Mouse (Mus musculus) limb, embryonic 14.5 days (tissue): ENCODE data around the gene Prrt4. TPM values are rescaled to one million over a fixed set of nuclear protein-coding genes. Genes with fewer than 3 reads are reported as not detected.

ENCODE experiments used
- ATAC-seq: fragments of 200-750 bp; cut with Nextera tagmentation; 2 replicates; pipeline ENCODE4 v1.8.0; 2017; ENCODE audit warnings: low read depth, moderate number of reproducible peaks, moderate TSS enrichment; ENCODE audit not compliant: low FRiP score
- DNase-seq: peaks from one replicate; pipeline ENCODE4 v3.0.0-alpha.2; 2015; ENCODE audit warnings: low spot score
- H3K27ac ChIP-seq: fragments of 300-500 bp; sonication (generic); replicated peaks from 2 replicates; pipeline ENCODE4 v1.5.1; 2014; ENCODE audit warnings: low read depth, mild to moderate bottlenecking, low read length, moderate library complexity, mixed read lengths
- H3K27me3 ChIP-seq: fragments of 300-500 bp; sonication (generic); 2 replicates; pipeline ENCODE4 v1.6.1; 2014; ENCODE audit warnings: low read length, mixed read lengths; ENCODE audit not compliant: control insufficient read depth, insufficient read depth
- H3K36me3 ChIP-seq: fragments of 300-500 bp; sonication (generic); 2 replicates; pipeline ENCODE4 v1.6.1; 2014; ENCODE audit warnings: mild to moderate bottlenecking, low read length, moderate library complexity, mixed read lengths; ENCODE audit not compliant: control insufficient read depth, insufficient read depth
- H3K4me1 ChIP-seq: fragments of 300-500 bp; sonication (generic); 2 replicates; pipeline ENCODE4 v1.6.1; 2014; ENCODE audit warnings: antibody characterized with exemption, low read length, mixed read lengths; ENCODE audit not compliant: control insufficient read depth, insufficient read depth
- H3K4me2 ChIP-seq: fragments of 300-500 bp; sonication (generic); replicated peaks from 2 replicates; pipeline ENCODE4 v1.6.1; 2014; ENCODE audit warnings: low read depth, mild to moderate bottlenecking, low read length, moderate library complexity; ENCODE audit not compliant: severe bottlenecking
- H3K4me3 ChIP-seq: fragments of 300-500 bp; sonication (generic); replicated peaks from 2 replicates; pipeline ENCODE4 v1.5.1; 2014; ENCODE audit warnings: low read length
- H3K9ac ChIP-seq: fragments of 300-500 bp; sonication (generic); 2 replicates; pipeline ENCODE4 v1.6.1; 2014; ENCODE audit warnings: mild to moderate bottlenecking, low read depth, low read length, moderate library complexity; ENCODE audit not compliant: severe bottlenecking
- H3K9me3 ChIP-seq: fragments of 300-500 bp; sonication (generic); 2 replicates; pipeline ENCODE4 v1.6.1; 2016; ENCODE audit warnings: low read length; ENCODE audit not compliant: control insufficient read depth
- POLR2A ChIP-seq: fragments of 200-500 bp; IDR thresholded peaks from 2 replicates; pipeline ENCODE4 v1.8.0; 2012; ENCODE audit warnings: inconsistent platforms, mild to moderate bottlenecking, moderate library complexity, borderline replicate concordance; ENCODE audit not compliant: insufficient read depth, insufficient read length; ENCODE audit errors: extremely low read depth
- WGBS: fragments of 180-500 bp; shearing (Covaris S2); extraction: QIAGEN DNeasy Blood & Tissue Kit; methylation state at CpG from one replicate; pipeline ENCODE4 v1.1.7; 2014; 5-methylcytosine and 5-hydroxymethylcytosine counted together
- polyA plus RNA-seq, 2 experiments: library from polyadenylated mRNA; depleted of rRNA in 1 of 2; stranded (reverse) in 1 of 2; unstranded in 1 of 2; fragments of >200 nt; fragmentation: Nextera tagmentation in 1 of 2; extraction: Ambion mirVana in 1 of 2; gene quantifications; 2 replicates each; pipeline versions ENCODE4 v1.2.1 to v1.2.3; 2012 to 2014

Prrt4 gene
- polyA plus RNA-seq, 2 experiments, result 0.92 to 1.2 TPM

DNA sequence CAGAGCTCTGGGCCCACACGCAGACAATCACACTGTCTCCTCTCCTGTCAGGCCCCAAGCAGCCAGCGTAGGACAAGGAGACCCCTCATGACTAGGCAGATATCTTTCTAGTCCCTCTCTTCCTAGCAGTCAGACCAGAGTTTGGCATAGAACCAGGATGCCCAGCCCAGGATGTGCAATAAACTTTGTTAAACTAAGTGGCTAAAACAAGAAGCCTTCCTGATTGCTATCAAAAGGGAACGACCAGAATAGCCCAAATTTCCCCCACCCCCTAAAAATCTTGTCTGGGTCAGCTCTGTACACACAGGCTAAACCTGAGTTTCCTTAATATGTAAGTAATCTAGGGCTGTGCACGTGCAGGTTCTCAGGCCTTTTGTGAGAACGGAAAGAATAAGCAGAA is 28.8 kb upstream of the Prrt4 start:
- H3K9me3 ChIP-seq, result no peaks in the 10 kb centered on the region
- no peaks in the 10 kb centered on the region for H3K27me3 ChIP-seq
- no peak overlapping the region for H3K9ac ChIP-seq
- no peak overlapping the region for H3K4me2 ChIP-seq
- WGBS, result 79% methylated on average over 5 of the region's 5 CpGs
- DNase-seq (no peak), ATAC-seq (no peak)
- no peak overlapping the region for H3K27ac ChIP-seq
- H3K4me1 ChIP-seq, result peaks cover 15% of the 10 kb centered on the region
- H3K4me3 ChIP-seq, result no peak overlapping the region
- TF ChIP-seq POLR2A, result no peak
- H3K36me3 ChIP-seq, result peaks cover 34% of the 10 kb centered on the region

DNA sequence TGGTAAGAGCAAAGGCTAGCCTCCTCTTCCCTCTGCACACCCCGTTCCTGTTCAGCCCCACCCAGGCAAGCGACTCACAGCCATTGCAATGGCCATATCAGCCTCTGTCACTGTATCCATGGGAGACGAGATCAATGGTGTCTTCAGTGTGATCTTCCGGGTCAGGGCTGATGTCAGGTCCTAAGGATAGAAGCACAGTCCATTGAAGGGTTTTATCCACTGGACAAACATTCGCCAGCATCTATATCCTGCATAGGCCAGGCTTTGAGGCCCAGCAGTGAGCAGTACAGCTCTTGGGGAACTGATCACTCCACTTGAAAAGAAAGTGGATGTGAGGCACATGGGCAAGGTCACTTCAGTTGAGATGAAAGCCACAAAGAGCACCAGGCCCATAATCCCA is 27.6 kb upstream of the Prrt4 start:
- Histone ChIP-seq H3K36me3 (peaks cover 37% of the 10 kb centered on the region), H3K9me3 (no peaks in the 10 kb centered on the region), H3K27ac (no peak overlapping the region), H3K4me3 (no peak overlapping the region), H3K4me2 (no peak overlapping the region), H3K4me1 (peaks cover 11% of the 10 kb centered on the region), H3K9ac (no peak overlapping the region), H3K27me3 (no peaks in the 10 kb centered on the region)
- ATAC-seq (no peak), DNase-seq (no peak)
- 90% methylated on average over 5 of the region's 5 CpGs for WGBS
- TF ChIP-seq POLR2A, result no peak

DNA sequence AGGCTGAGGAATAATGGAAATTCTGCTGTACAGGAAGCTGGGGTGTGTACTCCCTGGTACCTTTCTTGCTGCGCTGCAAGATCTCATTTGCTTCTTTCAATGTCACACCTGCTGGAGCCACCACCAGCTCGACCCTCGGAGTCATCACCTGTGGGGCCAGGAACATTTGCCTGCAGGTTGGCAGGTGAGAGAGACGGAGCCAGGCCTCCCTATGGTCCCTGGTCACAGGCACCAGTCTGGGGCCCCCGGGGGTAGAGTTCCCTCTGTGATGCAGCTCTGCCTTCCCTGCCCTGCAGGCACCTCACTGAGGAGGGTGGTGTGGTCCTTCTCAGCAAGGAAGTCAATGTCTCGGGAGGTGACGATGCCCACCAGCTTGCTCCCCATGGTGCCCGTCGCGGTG is 26.6 kb upstream of the Prrt4 start:
- Histone ChIP-seq H3K27me3 (no peaks in the 10 kb centered on the region), H3K27ac (no peak overlapping the region), H3K9ac (no peak overlapping the region), H3K4me1 (peaks cover 6% of the 10 kb centered on the region), H3K36me3 (peaks cover 37% of the 10 kb centered on the region), H3K4me3 (no peak overlapping the region), H3K4me2 (no peak overlapping the region), H3K9me3 (no peaks in the 10 kb centered on the region)
- no peak for TF ChIP-seq POLR2A
- 94% methylated on average over 10 of the region's 10 CpGs for WGBS
- no peak for ATAC-seq
- no peak for DNase-seq

- no peaks in the 10 kb centered on the region for H3K9me3 ChIP-seq
- H3K27me3 ChIP-seq, result no peaks in the 10 kb centered on the region
- no peak overlapping the region for H3K9ac ChIP-seq
- no peak overlapping the region for H3K4me3 ChIP-seq
- H3K4me2 ChIP-seq, result no peak overlapping the region
- 0 out of 2 replicates have a peak, but pooled peaks cover 2% of the 10 kb centered on the region for H3K4me1 ChIP-seq
- ATAC-seq (no peak), DNase-seq (peak; percentile 59)
- TF ChIP-seq POLR2A, result 0 out of 2 replicates have a peak, but pooled peaks have one; percentile 18
- no peak overlapping the region for H3K27ac ChIP-seq
- H3K36me3 ChIP-seq, result peaks cover 44% of the 10 kb centered on the region
- WGBS, result 60% methylated on average over 15 of the region's 15 CpGs
Measured at GRCm38 (mm10) chr6:29204932-29205614, 25.7 kb upstream of the Prrt4 start.

GRCm38 (mm10) chr6:29203861-29204585 is 24.6 kb upstream of the Prrt4 start:
- H3K4me3 ChIP-seq, result no peak overlapping the region
- no peak overlapping the region for H3K9ac ChIP-seq
- H3K36me3 ChIP-seq, result peaks cover 44% of the 10 kb centered on the region
- no peak for TF ChIP-seq POLR2A
- DNase-seq (no peak), ATAC-seq (no peak)
- H3K27me3 ChIP-seq, result no peaks in the 10 kb centered on the region
- WGBS, result 86% methylated on average over 6 of the region's 6 CpGs
- H3K27ac ChIP-seq, result no peak overlapping the region
- no peaks in the 10 kb centered on the region for H3K9me3 ChIP-seq
- no peaks in the 10 kb centered on the region; the same call in 1 of the 2 replicates for H3K4me1 ChIP-seq
- no peak overlapping the region for H3K4me2 ChIP-seq
